Mouse (Mus musculus): ENCODE measurements around the gene Rnf146. TPM values are rescaled to one million over a fixed set of nuclear protein-coding genes. Genes with fewer than 3 reads are reported as not detected.
"Not testable (repeated sequence)": the region's sequence is repeated elsewhere in the genome, so short reads cannot be mapped to it uniquely, and the experiment has no call there.

Rnf146 gene
- polyA plus RNA-seq (2015; fragmentation: Nextera tagmentation; extraction: Ambion mirVana): 78.9 and 83.9 TPM in 2 replicates

- peak within 1 kb of the TSS; percentile 99 for H3K27ac ChIP-seq (ENCODE audit: low read depth, low read length)
- H3K27me3 ChIP-seq (replicated peaks; ENCODE audit: control insufficient read depth, insufficient read depth, low read length): no peaks in the 10 kb centered on the region
- H3K4me3 ChIP-seq (ENCODE audit: low read length): peak within 1 kb of the TSS; percentile 82
- H3K4me2 ChIP-seq (ENCODE audit: low read length): peak within 1 kb of the TSS; percentile 69
- WGBS: 6% methylated on average over 15 of the region's 15 CpGs
- H3K9ac ChIP-seq (ENCODE audit: low read depth, low read length): peak within 1 kb of the TSS; percentile 99
- no peaks in the 10 kb centered on the region for H3K36me3 ChIP-seq (ENCODE audit: control insufficient read depth, insufficient read depth, low read length)
- no peak for ATAC-seq
- H3K4me1 ChIP-seq (ENCODE audit: control insufficient read depth, insufficient read depth, low read depth, low read length): peaks cover 24% of the 10 kb centered on the region
- H3K9me3 ChIP-seq (ENCODE audit: control insufficient read depth, low read length): no peaks in the 10 kb centered on the region
Observed at GRCm38 (mm10) chr10:29362197-29362900, at the start of gene Rnf146. Rnf146 (minus strand) TSS chr10:29362442.

- Histone ChIP-seq H3K4me2 (ENCODE audit: low read length) (no peak overlapping the region), H3K4me3 (ENCODE audit: low read length) (no peak overlapping the region), H3K27ac (ENCODE audit: low read depth, low read length) (no peak overlapping the region), H3K4me1 (ENCODE audit: control insufficient read depth, insufficient read depth, low read depth, low read length) (no peaks in the 10 kb centered on the region), H3K9me3 (ENCODE audit: control insufficient read depth, low read length) (no peaks in the 10 kb centered on the region), H3K27me3 (replicated peaks; ENCODE audit: control insufficient read depth, insufficient read depth, low read length) (no peaks in the 10 kb centered on the region), H3K36me3 (ENCODE audit: control insufficient read depth, insufficient read depth, low read length) (no peaks in the 10 kb centered on the region), H3K9ac (ENCODE audit: low read depth, low read length) (no peak overlapping the region)
- ATAC-seq: peak; percentile 83
- WGBS: 37% methylated on average over 8 of the region's 8 CpGs
Observed at GRCm38 (mm10) chr10:29402656-29403268, 40.5 kb upstream of the Rnf146 start.

- not testable (repeated sequence) for H3K4me2 ChIP-seq (ENCODE audit: low read length); H3K36me3 ChIP-seq (ENCODE audit: control insufficient read depth, insufficient read depth, low read length); H3K27me3 ChIP-seq (replicated peaks; ENCODE audit: control insufficient read depth, insufficient read depth, low read length); ATAC-seq; H3K4me1 ChIP-seq (ENCODE audit: control insufficient read depth, insufficient read depth, low read depth, low read length); H3K4me3 ChIP-seq (ENCODE audit: low read length); H3K9ac ChIP-seq (ENCODE audit: low read depth, low read length); H3K9me3 ChIP-seq (ENCODE audit: control insufficient read depth, low read length); H3K27ac ChIP-seq (ENCODE audit: low read depth, low read length)
- WGBS: 81% methylated on average over 2 of the region's 2 CpGs
Observed at GRCm38 (mm10) chr10:29394890-29395289, 32.6 kb upstream of the Rnf146 start.

- WGBS: 84% methylated on average over 2 of the region's 2 CpGs
- no peak for ATAC-seq
- Histone ChIP-seq H3K27ac (ENCODE audit: low read depth, low read length) (no peak overlapping the region), H3K4me3 (ENCODE audit: low read length) (no peak overlapping the region), H3K4me1 (ENCODE audit: control insufficient read depth, insufficient read depth, low read depth, low read length) (no peaks in the 10 kb centered on the region), H3K9me3 (ENCODE audit: control insufficient read depth, low read length) (no peaks in the 10 kb centered on the region), H3K9ac (ENCODE audit: low read depth, low read length) (no peak overlapping the region), H3K4me2 (ENCODE audit: low read length) (no peak overlapping the region), H3K27me3 (replicated peaks; ENCODE audit: control insufficient read depth, insufficient read depth, low read length) (no peaks in the 10 kb centered on the region), H3K36me3 (ENCODE audit: control insufficient read depth, insufficient read depth, low read length) (no peaks in the 10 kb centered on the region)
Observed at GRCm38 (mm10) chr10:29381558-29381957, 19.3 kb upstream of the Rnf146 start.

GRCm38 (mm10) chr10:29374065-29374464 is 11.8 kb upstream of the Rnf146 start:
- Histone ChIP-seq H3K27ac (ENCODE audit: low read depth, low read length) (no peak overlapping the region), H3K36me3 (ENCODE audit: control insufficient read depth, insufficient read depth, low read length) (no peaks in the 10 kb centered on the region), H3K4me2 (ENCODE audit: low read length) (no peak overlapping the region), H3K4me3 (ENCODE audit: low read length) (no peak overlapping the region), H3K4me1 (ENCODE audit: control insufficient read depth, insufficient read depth, low read depth, low read length) (no peaks in the 10 kb centered on the region), H3K27me3 (replicated peaks; ENCODE audit: control insufficient read depth, insufficient read depth, low read length) (no peaks in the 10 kb centered on the region), H3K9me3 (ENCODE audit: control insufficient read depth, low read length) (no peaks in the 10 kb centered on the region), H3K9ac (ENCODE audit: low read depth, low read length) (no peak overlapping the region)
- WGBS: 67% methylated on average over 5 of the region's 5 CpGs
- ATAC-seq: no peak

GRCm38 (mm10) chr10:29361464-29362196 is 612 bp downstream of the Rnf146 start:
- Histone ChIP-seq H3K9ac (ENCODE audit: low read depth, low read length) (peak overlapping the region; percentile 99), H3K36me3 (ENCODE audit: control insufficient read depth, insufficient read depth, low read length) (no peaks in the 10 kb centered on the region), H3K9me3 (ENCODE audit: control insufficient read depth, low read length) (no peaks in the 10 kb centered on the region), H3K4me1 (ENCODE audit: control insufficient read depth, insufficient read depth, low read depth, low read length) (peaks cover 29% of the 10 kb centered on the region), H3K4me3 (ENCODE audit: low read length) (peak overlapping the region; percentile 82), H3K27me3 (replicated peaks; ENCODE audit: control insufficient read depth, insufficient read depth, low read length) (no peaks in the 10 kb centered on the region), H3K4me2 (ENCODE audit: low read length) (peak overlapping the region; percentile 69), H3K27ac (ENCODE audit: low read depth, low read length) (peak overlapping the region; percentile 99)
- WGBS: under 1% methylated on average over 69 of the region's 100 CpGs
- peak; percentile 97 for ATAC-seq

- Histone ChIP-seq H3K36me3 (ENCODE audit: control insufficient read depth, insufficient read depth, low read length) (no peaks in the 10 kb centered on the region), H3K27me3 (replicated peaks; ENCODE audit: control insufficient read depth, insufficient read depth, low read length) (no peaks in the 10 kb centered on the region), H3K4me3 (ENCODE audit: low read length) (peak overlapping the region; percentile 82), H3K9ac (ENCODE audit: low read depth, low read length) (peak overlapping the region; percentile 99), H3K27ac (ENCODE audit: low read depth, low read length) (peak overlapping the region; percentile 99), H3K4me2 (ENCODE audit: low read length) (peak overlapping the region; percentile 69), H3K4me1 (ENCODE audit: control insufficient read depth, insufficient read depth, low read depth, low read length) (peaks cover 31% of the 10 kb centered on the region), H3K9me3 (ENCODE audit: control insufficient read depth, low read length) (no peaks in the 10 kb centered on the region)
- under 1% methylated on average over 6 of the region's 6 CpGs for WGBS
- ATAC-seq: peak; percentile 4; the same call in 1 of the 2 replicates
Observed at GRCm38 (mm10) chr10:29361095-29361463, 1.2 kb downstream of the Rnf146 start.

- Histone ChIP-seq H3K9me3 (ENCODE audit: control insufficient read depth, low read length) (no peaks in the 10 kb centered on the region), H3K36me3 (ENCODE audit: control insufficient read depth, insufficient read depth, low read length) (0 out of 2 replicates have a peak, but pooled peaks cover 5% of the 10 kb centered on the region), H3K27ac (ENCODE audit: low read depth, low read length) (no peak overlapping the region), H3K27me3 (replicated peaks; ENCODE audit: control insufficient read depth, insufficient read depth, low read length) (no peaks in the 10 kb centered on the region), H3K4me1 (ENCODE audit: control insufficient read depth, insufficient read depth, low read depth, low read length) (peaks cover 20% of the 10 kb centered on the region), H3K4me2 (ENCODE audit: low read length) (no peak overlapping the region), H3K4me3 (ENCODE audit: low read length) (no peak overlapping the region), H3K9ac (ENCODE audit: low read depth, low read length) (no peak overlapping the region)
- WGBS: 35% methylated on average over 7 of the region's 7 CpGs
- ATAC-seq: peak; percentile 76
Observed at GRCm38 (mm10) chr10:29354183-29354582, 8.1 kb downstream of the Rnf146 start.

GRCm38 (mm10) chr10:29352575-29352974 is 9.7 kb downstream of the Rnf146 start:
- Histone ChIP-seq H3K9ac (ENCODE audit: low read depth, low read length) (no peak overlapping the region), H3K36me3 (ENCODE audit: control insufficient read depth, insufficient read depth, low read length) (peaks cover 5% of the 10 kb centered on the region; the same call in 1 of the 2 replicates), H3K4me3 (ENCODE audit: low read length) (no peak overlapping the region), H3K4me1 (ENCODE audit: control insufficient read depth, insufficient read depth, low read depth, low read length) (peaks cover 12% of the 10 kb centered on the region), H3K27me3 (replicated peaks; ENCODE audit: control insufficient read depth, insufficient read depth, low read length) (no peaks in the 10 kb centered on the region), H3K9me3 (ENCODE audit: control insufficient read depth, low read length) (no peaks in the 10 kb centered on the region), H3K4me2 (ENCODE audit: low read length) (no peak overlapping the region), H3K27ac (ENCODE audit: low read depth, low read length) (no peak overlapping the region)
- 83% methylated on average over 3 of the region's 3 CpGs for WGBS
- ATAC-seq: no peak
